Mouse (Mus musculus): ENCODE measurements around the gene Speg. TPM values are rescaled to one million over a fixed set of nuclear protein-coding genes. Genes with fewer than 3 reads are reported as not detected.

Speg gene
- total and polyA plus RNA-seq, 3 experiments: 109 to 135 (median 131) TPM

GRCm38 (mm10) chr1:75422823-75423471, 47.9 kb downstream of the Speg start:
- Histone ChIP-seq H3K4me3 (no peak overlapping the region), H3K27me3 (ENCODE audit: control insufficient read depth, insufficient read depth, low read length) (no peaks in the 10 kb centered on the region), H3K36me3 (ENCODE audit: control insufficient read depth, insufficient read depth, low read length) (no peaks in the 10 kb centered on the region), H3K79me2 (replicated peaks; ENCODE audit: control insufficient read depth, insufficient read depth, low read length) (no peaks in the 10 kb centered on the region), H3K27ac (no peak overlapping the region), H3K9ac (ENCODE audit: low read depth, low read length) (no peak overlapping the region), H3K4me1 (ENCODE audit: control insufficient read depth, insufficient read depth, low read length) (no peaks in the 10 kb centered on the region)
- WGBS: 19% methylated on average over 71 of the region's 71 CpGs
- DNase-seq: peak in 1 of 2 experiments; percentile 38
- no peak for TF ChIP-seq CTCF (IDR thresholded peaks at IDR 0.05)
- no peak for TF ChIP-seq POLR2A (IDR thresholded peaks at IDR 0.05; ENCODE audit: insufficient read depth, low read depth, low read length)
- no peak for TF ChIP-seq EP300 (IDR thresholded peaks at IDR 0.05; ENCODE audit: insufficient read depth, low read depth, low read length)
- intact Hi-C loops (cut with DNase I): no loop called here

DNA sequence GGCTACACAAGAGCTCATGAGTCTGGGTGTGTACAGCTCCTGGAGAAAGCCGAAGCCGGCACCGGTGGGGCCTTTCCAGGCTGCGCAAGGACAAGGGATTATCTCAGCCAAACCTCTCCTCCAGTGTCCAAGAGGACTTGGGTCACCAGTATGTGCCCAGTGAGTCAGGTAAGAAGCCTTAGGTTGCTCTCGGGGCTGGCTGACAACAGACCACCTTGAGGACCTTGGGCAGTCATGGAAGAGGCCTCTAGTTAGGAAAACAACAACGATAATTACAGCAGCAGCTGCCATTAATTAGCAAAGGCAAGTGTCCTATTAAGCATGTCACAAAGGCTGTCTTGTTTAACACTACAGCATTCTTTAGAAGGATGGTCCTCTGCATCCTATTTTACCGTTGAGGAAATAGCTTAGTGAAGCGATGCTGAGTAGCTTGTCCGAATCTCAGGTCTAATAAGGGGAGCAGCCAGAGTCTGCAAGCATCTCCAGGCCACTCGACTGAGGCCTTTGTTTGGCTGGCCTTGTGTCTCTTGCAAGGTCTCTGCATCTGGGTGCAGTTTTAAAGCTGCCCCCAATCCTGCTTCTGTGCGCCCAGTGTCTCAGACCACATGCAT, 48.8 kb downstream of the Speg start:
- intact Hi-C loops (cut with DNase I): no loop called here
- TF ChIP-seq EP300 (IDR thresholded peaks at IDR 0.05; ENCODE audit: insufficient read depth, low read depth, low read length): no peak
- no peak for TF ChIP-seq POLR2A (IDR thresholded peaks at IDR 0.05; ENCODE audit: insufficient read depth, low read depth, low read length)
- TF ChIP-seq CTCF (IDR thresholded peaks at IDR 0.05): no peak
- Histone ChIP-seq H3K9ac (ENCODE audit: low read depth, low read length) (no peak overlapping the region), H3K36me3 (ENCODE audit: control insufficient read depth, insufficient read depth, low read length) (no peaks in the 10 kb centered on the region), H3K27me3 (ENCODE audit: control insufficient read depth, insufficient read depth, low read length) (no peaks in the 10 kb centered on the region), H3K79me2 (replicated peaks; ENCODE audit: control insufficient read depth, insufficient read depth, low read length) (no peaks in the 10 kb centered on the region), H3K4me1 (ENCODE audit: control insufficient read depth, insufficient read depth, low read length) (no peaks in the 10 kb centered on the region), H3K4me3 (no peak overlapping the region), H3K27ac (no peak overlapping the region)
- 77% methylated on average over 11 of the region's 11 CpGs for WGBS
- DNase-seq: no peak

- H3K9ac ChIP-seq (ENCODE audit: low read depth, low read length): no peak overlapping the region
- TF ChIP-seq CTCF (IDR thresholded peaks at IDR 0.05) (peak; percentile 84), POLR2A (IDR thresholded peaks at IDR 0.05; ENCODE audit: insufficient read depth, low read depth, low read length) (no peak)
- no peaks in the 10 kb centered on the region for H3K27me3 ChIP-seq (ENCODE audit: control insufficient read depth, insufficient read depth, low read length)
- no peak overlapping the region for H3K27ac ChIP-seq
- no peaks in the 10 kb centered on the region for H3K4me1 ChIP-seq (ENCODE audit: control insufficient read depth, insufficient read depth, low read length)
- H3K79me2 ChIP-seq (replicated peaks; ENCODE audit: control insufficient read depth, insufficient read depth, low read length): no peaks in the 10 kb centered on the region
- H3K4me3 ChIP-seq: no peak overlapping the region
- no peaks in the 10 kb centered on the region for H3K36me3 ChIP-seq (ENCODE audit: control insufficient read depth, insufficient read depth, low read length)
- WGBS: 17% methylated on average over 10 of the region's 10 CpGs
- DNase-seq: peak in 1 of 2 experiments; percentile 61
- intact Hi-C loops (cut with DNase I): no loop called here
Measured at GRCm38 (mm10) chr1:75425796-75426471, 50.8 kb downstream of the Speg start.

GRCm38 (mm10) chr1:75435475-75436328, 60.6 kb downstream of the Speg start, which contains the start of gene Gmppa:
Gene Gmppa (plus strand): TSS chr1:75435930.
- no peak for TF ChIP-seq EP300 (IDR thresholded peaks at IDR 0.05; ENCODE audit: insufficient read depth, low read depth, low read length)
- peak; percentile 91 for TF ChIP-seq POLR2A (IDR thresholded peaks at IDR 0.05; ENCODE audit: insufficient read depth, low read depth, low read length)
- intact Hi-C loops (cut with DNase I): loop anchor here (10.0 kb wide), 1 partner anchor 241 kb away; the partner anchor contains the start of genes Ankzf1 and Atg9a
- 4% methylated on average over 28 of the region's 28 CpGs for WGBS

GRCm38 (mm10) chr1:75438782-75439181, 63.7 kb downstream of the Speg start:
- H3K27me3 ChIP-seq (ENCODE audit: control insufficient read depth, insufficient read depth, low read length): no peaks in the 10 kb centered on the region
- 89% methylated on average over 8 of the region's 9 CpGs for WGBS
- no peaks in the 10 kb centered on the region for H3K79me2 ChIP-seq (replicated peaks; ENCODE audit: control insufficient read depth, insufficient read depth, low read length)
- peaks cover 2% of the 10 kb centered on the region for H3K4me1 ChIP-seq (ENCODE audit: control insufficient read depth, insufficient read depth, low read length)
- no peak overlapping the region for H3K9ac ChIP-seq (ENCODE audit: low read depth, low read length)
- no peak for DNase-seq
- no peak overlapping the region for H3K27ac ChIP-seq
- H3K36me3 ChIP-seq (ENCODE audit: control insufficient read depth, insufficient read depth, low read length): no peaks in the 10 kb centered on the region
- no peak overlapping the region for H3K4me3 ChIP-seq
- intact Hi-C loops (cut with DNase I): loop anchor here (10.0 kb wide), 1 partner anchor 244 kb away; the partner anchor contains the start of genes Ankzf1 and Atg9a
- TF ChIP-seq CTCF (IDR thresholded peaks at IDR 0.05) (no peak), EP300 (IDR thresholded peaks at IDR 0.05; ENCODE audit: insufficient read depth, low read depth, low read length) (no peak), POLR2A (IDR thresholded peaks at IDR 0.05; ENCODE audit: insufficient read depth, low read depth, low read length) (no peak)

More at GRCm38 (mm10) chr1:75435475-75436328, 60.6 kb downstream of the Speg start, which contains the start of gene Gmppa:
- Histone ChIP-seq H3K36me3 (ENCODE audit: control insufficient read depth, insufficient read depth, low read length) (no peaks in the 10 kb centered on the region), H3K27me3 (ENCODE audit: control insufficient read depth, insufficient read depth, low read length) (no peaks in the 10 kb centered on the region), H3K9ac (ENCODE audit: low read depth, low read length) (peak within 1 kb of the TSS; percentile 87), H3K4me3 (peak within 1 kb of the TSS; percentile 64), H3K27ac (peak within 1 kb of the TSS; percentile 83), H3K79me2 (replicated peaks; ENCODE audit: control insufficient read depth, insufficient read depth, low read length) (no peaks in the 10 kb centered on the region), H3K4me1 (ENCODE audit: control insufficient read depth, insufficient read depth, low read length) (peaks cover 2% of the 10 kb centered on the region)
- DNase-seq: peak; percentile 85 to 87
